Mouse (Mus musculus): ENCODE results near the gene Micall1. TPM values are rescaled to one million over a fixed set of nuclear protein-coding genes. Genes with fewer than 3 reads are reported as not detected.

The Micall1 gene
- polyA plus RNA-seq, 1 experiment from 2014 or later: 7.0 TPM

DNA sequence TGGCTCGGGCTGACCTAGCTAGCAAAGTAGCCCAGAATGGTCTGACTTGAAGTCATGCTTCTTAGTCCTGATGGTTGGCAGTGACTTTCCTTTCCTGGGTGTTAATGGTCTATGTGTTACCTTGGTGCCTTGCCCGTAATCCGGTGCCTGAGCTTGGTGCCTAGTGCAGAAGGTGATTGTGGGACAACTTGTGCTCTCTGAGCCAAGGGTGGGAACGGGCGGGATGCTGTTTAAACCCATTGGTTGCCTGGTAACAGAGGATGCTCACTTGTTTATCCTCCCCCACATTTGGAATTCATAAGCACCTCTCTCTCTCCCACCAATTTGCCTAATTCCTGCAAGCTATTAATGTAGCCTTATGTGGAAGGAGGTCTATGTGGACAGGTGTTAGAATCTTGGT is 13.2 kb upstream of the Micall1 start:
- Histone ChIP-seq H3K27me3 (ENCODE audit: control insufficient read depth, insufficient read depth, low read length) (no peaks in the 10 kb centered on the region), H3K9me3 (ENCODE audit: control insufficient read depth, low read length) (no peaks in the 10 kb centered on the region), H3K4me2 (replicated peaks; ENCODE audit: low read depth) (no peak overlapping the region), H3K4me3 (ENCODE audit: low read depth, low read length) (no peak overlapping the region), H3K27ac (replicated peaks) (0 out of 2 replicates have a peak overlapping the region, but pooled peaks have one; percentile 24), H3K9ac (ENCODE audit: low read length) (no peak overlapping the region), H3K36me3 (ENCODE audit: control insufficient read depth, insufficient read depth, low read length) (peaks cover 4% of the 10 kb centered on the region; the same call in 1 of the 2 replicates), H3K4me1 (replicated peaks; ENCODE audit: control insufficient read depth, insufficient read depth) (peaks cover 16% of the 10 kb centered on the region)
- WGBS: 76% methylated on average over 5 of the region's 5 CpGs
- TF ChIP-seq EP300 (optimal IDR thresholded peaks at IDR 0.05) (no peak), CTCF (IDR thresholded peaks at IDR 0.05; ENCODE audit: low read depth) (no peak)
- DNase-seq (ENCODE audit: low spot score): no peak
- no peak for ATAC-seq (ENCODE audit: low FRiP score, low TSS enrichment)

DNA sequence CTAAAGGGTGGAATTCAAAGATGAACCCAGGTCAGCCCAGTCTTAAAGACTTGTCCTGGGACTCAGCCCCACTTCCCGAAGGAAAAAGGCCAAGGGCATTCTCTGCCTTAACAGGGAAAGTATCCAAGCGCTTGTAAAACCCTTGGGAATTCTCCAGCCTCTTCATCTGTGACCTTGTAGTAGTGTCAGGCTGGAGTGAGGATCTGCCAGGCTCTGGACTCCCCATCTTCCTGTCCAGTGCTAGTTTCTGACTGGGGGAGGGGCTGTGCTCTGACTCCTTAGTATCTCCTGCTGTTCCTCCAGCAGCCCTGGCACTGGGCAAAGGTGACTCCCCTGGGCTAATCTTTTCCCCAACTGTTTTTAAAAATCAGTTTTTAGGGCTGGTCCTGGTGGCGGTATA is 12.1 kb upstream of the Micall1 start:
- ATAC-seq (ENCODE audit: low FRiP score, low TSS enrichment) (no peak), DNase-seq (ENCODE audit: low spot score) (no peak)
- Histone ChIP-seq H3K4me1 (replicated peaks; ENCODE audit: control insufficient read depth, insufficient read depth) (peaks cover 19% of the 10 kb centered on the region), H3K4me2 (replicated peaks; ENCODE audit: low read depth) (no peak overlapping the region), H3K9ac (ENCODE audit: low read length) (no peak overlapping the region), H3K4me3 (ENCODE audit: low read depth, low read length) (no peak overlapping the region), H3K36me3 (ENCODE audit: control insufficient read depth, insufficient read depth, low read length) (no peaks in the 10 kb centered on the region; the same call in 1 of the 2 replicates), H3K27me3 (ENCODE audit: control insufficient read depth, insufficient read depth, low read length) (no peaks in the 10 kb centered on the region), H3K9me3 (ENCODE audit: control insufficient read depth, low read length) (no peaks in the 10 kb centered on the region), H3K27ac (replicated peaks) (peak overlapping the region; percentile 94)
- WGBS: 50% methylated on average over 3 of the region's 3 CpGs
- no peak for TF ChIP-seq EP300 (optimal IDR thresholded peaks at IDR 0.05)
- no peak for TF ChIP-seq CTCF (IDR thresholded peaks at IDR 0.05; ENCODE audit: low read depth)

- H3K4me3 ChIP-seq (ENCODE audit: low read depth, low read length): no peak overlapping the region
- peak overlapping the region; percentile 38; the same call in 1 of the 2 replicates for H3K9ac ChIP-seq (ENCODE audit: low read length)
- ATAC-seq (ENCODE audit: low FRiP score, low TSS enrichment) (no peak), DNase-seq (ENCODE audit: low spot score) (no peak)
- H3K27me3 ChIP-seq (ENCODE audit: control insufficient read depth, insufficient read depth, low read length): no peaks in the 10 kb centered on the region
- H3K36me3 ChIP-seq (ENCODE audit: control insufficient read depth, insufficient read depth, low read length): no peaks in the 10 kb centered on the region; the same call in 1 of the 2 replicates
- H3K4me1 ChIP-seq (replicated peaks; ENCODE audit: control insufficient read depth, insufficient read depth): peaks cover 19% of the 10 kb centered on the region
- TF ChIP-seq EP300 (optimal IDR thresholded peaks at IDR 0.05) (no peak), CTCF (IDR thresholded peaks at IDR 0.05; ENCODE audit: low read depth) (no peak)
- H3K9me3 ChIP-seq (ENCODE audit: control insufficient read depth, low read length): no peaks in the 10 kb centered on the region
- peak overlapping the region; percentile 42 for H3K4me2 ChIP-seq (replicated peaks; ENCODE audit: low read depth)
- H3K27ac ChIP-seq (replicated peaks): peak overlapping the region; percentile 94
- 10% methylated on average over 2 of the region's 2 CpGs for WGBS
These were observed 11.6 kb upstream of the Micall1 start for GRCm38 (mm10) chr15:79097135-79097534.

GRCm38 (mm10) chr15:79097611-79098025 is 11.1 kb upstream of the Micall1 start:
- peak overlapping the region; percentile 42 for H3K4me2 ChIP-seq (replicated peaks; ENCODE audit: low read depth)
- peaks cover 19% of the 10 kb centered on the region for H3K4me1 ChIP-seq (replicated peaks; ENCODE audit: control insufficient read depth, insufficient read depth)
- 9% methylated on average over 6 of the region's 6 CpGs for WGBS
- peak overlapping the region; percentile 38 for H3K9ac ChIP-seq (ENCODE audit: low read length)
- ATAC-seq (ENCODE audit: low FRiP score, low TSS enrichment) (peak; percentile 85), DNase-seq (ENCODE audit: low spot score) (peak; percentile 75)
- H3K27me3 ChIP-seq (ENCODE audit: control insufficient read depth, insufficient read depth, low read length): no peaks in the 10 kb centered on the region
- no peaks in the 10 kb centered on the region; the same call in 1 of the 2 replicates for H3K36me3 ChIP-seq (ENCODE audit: control insufficient read depth, insufficient read depth, low read length)
- H3K27ac ChIP-seq (replicated peaks): peak overlapping the region; percentile 94
- TF ChIP-seq EP300 (optimal IDR thresholded peaks at IDR 0.05) (no peak), CTCF (IDR thresholded peaks at IDR 0.05; ENCODE audit: low read depth) (no peak)
- H3K4me3 ChIP-seq (ENCODE audit: low read depth, low read length): no peak overlapping the region
- H3K9me3 ChIP-seq (ENCODE audit: control insufficient read depth, low read length): no peaks in the 10 kb centered on the region

DNA sequence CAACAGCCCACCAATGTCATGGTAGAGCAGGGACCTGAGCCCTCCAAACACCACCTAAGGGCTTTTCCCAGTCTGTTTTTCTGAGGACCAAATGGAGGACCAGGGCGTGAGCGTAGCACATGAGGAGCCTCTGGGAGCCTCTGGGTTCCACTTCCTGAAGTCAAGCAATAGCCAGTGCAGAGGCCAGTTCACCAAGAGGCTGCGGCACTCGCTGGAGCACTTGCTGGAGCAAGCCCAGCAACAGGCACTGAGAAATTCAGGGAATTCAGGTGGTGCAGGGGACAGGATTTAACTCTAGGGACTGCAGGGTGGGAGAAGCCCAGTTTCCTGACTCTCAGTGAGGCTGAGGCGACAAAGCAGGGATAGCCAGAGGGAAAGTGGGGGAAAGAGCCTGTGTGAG is 10.5 kb upstream of the Micall1 start:
- H3K36me3 ChIP-seq (ENCODE audit: control insufficient read depth, insufficient read depth, low read length): no peaks in the 10 kb centered on the region; the same call in 1 of the 2 replicates
- peak overlapping the region; percentile 27 for H3K9ac ChIP-seq (ENCODE audit: low read length)
- ATAC-seq (ENCODE audit: low FRiP score, low TSS enrichment) (peak; percentile 14; the same call in 1 of the 2 replicates), DNase-seq (ENCODE audit: low spot score) (no peak)
- H3K27ac ChIP-seq (replicated peaks): peak overlapping the region; percentile 94
- no peak overlapping the region for H3K4me2 ChIP-seq (replicated peaks; ENCODE audit: low read depth)
- no peaks in the 10 kb centered on the region for H3K27me3 ChIP-seq (ENCODE audit: control insufficient read depth, insufficient read depth, low read length)
- no peaks in the 10 kb centered on the region for H3K9me3 ChIP-seq (ENCODE audit: control insufficient read depth, low read length)
- H3K4me3 ChIP-seq (ENCODE audit: low read depth, low read length): no peak overlapping the region
- no peak for TF ChIP-seq CTCF (IDR thresholded peaks at IDR 0.05; ENCODE audit: low read depth)
- TF ChIP-seq EP300 (optimal IDR thresholded peaks at IDR 0.05): no peak
- H3K4me1 ChIP-seq (replicated peaks; ENCODE audit: control insufficient read depth, insufficient read depth): peaks cover 19% of the 10 kb centered on the region
- 52% methylated on average over 5 of the region's 5 CpGs for WGBS

- 49% methylated on average over 7 of the region's 7 CpGs for WGBS
- Histone ChIP-seq H3K9ac (ENCODE audit: low read length) (0 out of 2 replicates have a peak overlapping the region, but pooled peaks have one; percentile 18), H3K27ac (replicated peaks) (peak overlapping the region; percentile 94), H3K4me2 (replicated peaks; ENCODE audit: low read depth) (no peak overlapping the region), H3K36me3 (ENCODE audit: control insufficient read depth, insufficient read depth, low read length) (no peaks in the 10 kb centered on the region; the same call in 1 of the 2 replicates), H3K4me1 (replicated peaks; ENCODE audit: control insufficient read depth, insufficient read depth) (peaks cover 19% of the 10 kb centered on the region), H3K9me3 (ENCODE audit: control insufficient read depth, low read length) (no peaks in the 10 kb centered on the region), H3K27me3 (ENCODE audit: control insufficient read depth, insufficient read depth, low read length) (no peaks in the 10 kb centered on the region), H3K4me3 (ENCODE audit: low read depth, low read length) (no peak overlapping the region)
- ATAC-seq (ENCODE audit: low FRiP score, low TSS enrichment) (no peak), DNase-seq (ENCODE audit: low spot score) (no peak)
- TF ChIP-seq EP300 (optimal IDR thresholded peaks at IDR 0.05) (no peak), CTCF (IDR thresholded peaks at IDR 0.05; ENCODE audit: low read depth) (no peak)
These were observed 9.8 kb upstream of the Micall1 start for GRCm38 (mm10) chr15:79098868-79099267.

Data from stomach, postnatal 0 days (tissue).